ENCODE assay signal across 22 mouse cellular contexts in the genomic region with DNA sequence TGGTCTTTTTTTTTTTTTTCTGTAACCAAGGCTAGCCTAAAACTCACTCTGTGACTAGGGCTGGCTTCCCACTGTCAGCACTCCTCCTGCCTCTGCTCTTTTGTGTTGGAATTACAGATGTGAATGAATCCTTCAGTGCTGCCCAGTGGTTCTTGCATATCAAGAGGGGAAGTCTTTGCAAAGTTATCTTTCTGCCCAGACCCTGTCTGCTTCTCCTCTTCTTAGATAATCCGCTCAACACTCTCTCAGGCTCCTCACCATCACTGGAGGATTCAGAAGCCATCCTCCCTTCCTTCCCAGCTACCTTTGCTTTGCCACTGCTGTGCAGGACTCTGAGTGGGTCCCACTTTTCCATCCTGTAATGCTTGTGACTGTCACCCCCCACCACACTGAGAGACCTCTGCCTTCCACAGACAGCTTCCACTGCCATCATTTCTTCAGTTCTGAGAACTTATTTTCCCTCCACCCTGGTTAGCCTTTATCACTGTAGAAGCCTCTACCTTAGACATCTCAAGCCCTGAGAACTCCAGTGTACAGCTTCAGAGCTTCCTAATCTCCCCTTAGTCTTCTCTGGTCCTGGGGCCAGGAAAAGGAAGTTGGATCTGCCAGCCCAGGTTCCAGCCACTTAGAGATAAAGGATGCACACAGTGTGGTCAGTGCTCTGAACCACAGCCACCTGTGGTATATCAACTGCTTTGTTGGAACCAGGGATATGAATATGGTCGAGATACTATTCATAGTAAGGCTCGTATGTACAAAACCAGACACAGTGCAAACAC.
"Had no signal": no experiment of that assay in that cellular context is flagged by ENCODE, and none has a peak within 500 bp of the region (broad histone marks: within the 10 kb centered on the region; RNA-seq: fewer than 3 reads in every experiment).

No protein-coding gene starts in this region.

- H3K9me3 ChIP-seq: kidney, embryonic 15.5 days; limb, embryonic 10.5 days; limb, embryonic 13.5 days; midbrain, embryonic 10.5 days; midbrain, embryonic 13.5 days; neural tube, embryonic 12.5 days; neural tube, embryonic 15.5 days had no signal

- H3K4me2 ChIP-seq: kidney, embryonic 15.5 days; limb, embryonic 13.5 days; lung, embryonic 14.5 days; midbrain, embryonic 13.5 days; neural tube, embryonic 12.5 days; neural tube, embryonic 15.5 days had no signal

- H3K27ac ChIP-seq: kidney, embryonic 15.5 days; limb, embryonic 10.5 days; limb, embryonic 13.5 days; macrophage; midbrain, embryonic 10.5 days; midbrain, embryonic 13.5 days; neural tube, embryonic 12.5 days; neural tube, embryonic 15.5 days; stomach, postnatal 0 days had no signal

- ATAC-seq: lung, postnatal 0 days; midbrain, embryonic 13.5 days had no signal

- H3K9ac ChIP-seq: kidney, embryonic 15.5 days; limb, embryonic 13.5 days; lung, embryonic 14.5 days; midbrain, embryonic 13.5 days; neural tube, embryonic 12.5 days; neural tube, embryonic 15.5 days had no signal

- H3K36me3 ChIP-seq: kidney, embryonic 15.5 days; limb, embryonic 10.5 days; limb, embryonic 13.5 days; midbrain, embryonic 10.5 days; midbrain, embryonic 13.5 days; neural tube, embryonic 12.5 days; neural tube, embryonic 15.5 days had no signal

- H3K4me3 ChIP-seq: kidney, embryonic 15.5 days; limb, embryonic 10.5 days; limb, embryonic 13.5 days; megakaryocyte, embryonic 14.5 days; midbrain, embryonic 10.5 days; midbrain, embryonic 13.5 days; neural tube, embryonic 12.5 days; neural tube, embryonic 15.5 days had no signal

- DNase-seq: kidney, adult 11 months; kidney, adult 8-10 months; kidney, postnatal 10 days; kidney, postnatal 36 days; lung, embryonic 14.5 days; right cerebral cortex, adult 18-20 months; right cerebral cortex, postnatal 14 days; right cerebral cortex, postnatal 4 days; thymus, adult 2 months; thymus, postnatal 14 days; thymus, postnatal 4 days had no signal

- H3K27me3 ChIP-seq: kidney, embryonic 15.5 days; limb, embryonic 13.5 days; megakaryocyte, embryonic 14.5 days; midbrain, embryonic 13.5 days; neural tube, embryonic 12.5 days; neural tube, embryonic 15.5 days had no signal

- H3K4me1 ChIP-seq: kidney, embryonic 15.5 days; limb, embryonic 10.5 days; limb, embryonic 13.5 days; midbrain, embryonic 10.5 days; midbrain, embryonic 13.5 days; neural tube, embryonic 12.5 days; neural tube, embryonic 15.5 days had no signal
